Mouse (Mus musculus): ENCODE results near the gene Ube2a. TPM values are rescaled to one million over a fixed set of nuclear protein-coding genes. Genes with fewer than 3 reads are reported as not detected.

The Ube2a gene
- polyA plus RNA-seq, 1 experiment, result 19.8 TPM

- Histone ChIP-seq H3K4me3 (ENCODE audit: extremely low read depth, insufficient read depth, insufficient read length) (no peak overlapping the region), H3K36me3 (ENCODE audit: control insufficient read depth, insufficient read depth, low read length) (0 out of 2 replicates have a peak, but pooled peaks cover 1% of the 10 kb centered on the region), H3K27ac (ENCODE audit: insufficient read depth, low read length) (no peak overlapping the region), H3K27me3 (ENCODE audit: control insufficient read depth, insufficient read depth, low read length) (no peaks in the 10 kb centered on the region), H3K4me1 (ENCODE audit: control insufficient read depth, insufficient read depth, insufficient read length) (no peaks in the 10 kb centered on the region)
- no peak for DNase-seq (ENCODE audit: low read depth in 1 of 2, low spot score in 2 of 2)
- TF ChIP-seq POLR2A (IDR thresholded peaks at IDR 0.05; ENCODE audit: low read depth, low read length), result no peak
- TF ChIP-seq CTCF (IDR thresholded peaks at IDR 0.05; ENCODE audit: extremely low read depth, insufficient read depth, insufficient read length, insufficient replicate concordance), result no peak
- WGBS, result 85% methylated on average over 8 of the region's 8 CpGs
These were observed 21.1 kb upstream of the Ube2a start for GRCm38 (mm10) chrX:36852631-36853030.

- WGBS, result 25% methylated on average over 43 of the region's 44 CpGs
- TF ChIP-seq POLR2A (IDR thresholded peaks at IDR 0.05; ENCODE audit: low read depth, low read length), result no peak
- TF ChIP-seq CTCF (IDR thresholded peaks at IDR 0.05; ENCODE audit: extremely low read depth, insufficient read depth, insufficient read length, insufficient replicate concordance), result no peak
- Histone ChIP-seq H3K4me1 (ENCODE audit: control insufficient read depth, insufficient read depth, insufficient read length) (no peaks in the 10 kb centered on the region), H3K27ac (ENCODE audit: insufficient read depth, low read length) (peak overlapping the region; percentile 83), H3K4me3 (ENCODE audit: extremely low read depth, insufficient read depth, insufficient read length) (peak overlapping the region; percentile 66), H3K36me3 (ENCODE audit: control insufficient read depth, insufficient read depth, low read length) (no peaks in the 10 kb centered on the region), H3K27me3 (ENCODE audit: control insufficient read depth, insufficient read depth, low read length) (no peaks in the 10 kb centered on the region)
- peak; percentile 68 to 71 for DNase-seq (ENCODE audit: low read depth in 1 of 2, low spot score in 2 of 2)
These were observed 9.7 kb upstream of the Ube2a start for GRCm38 (mm10) chrX:36863766-36864608.

- no peaks in the 10 kb centered on the region; the same call in 1 of the 2 replicates for H3K4me1 ChIP-seq (ENCODE audit: control insufficient read depth, insufficient read depth, insufficient read length)
- no peak for DNase-seq (ENCODE audit: low read depth in 1 of 2, low spot score in 2 of 2)
- H3K27me3 ChIP-seq (ENCODE audit: control insufficient read depth, insufficient read depth, low read length), result no peaks in the 10 kb centered on the region
- H3K4me3 ChIP-seq (ENCODE audit: extremely low read depth, insufficient read depth, insufficient read length), result peak overlapping the region; percentile 66
- H3K36me3 ChIP-seq (ENCODE audit: control insufficient read depth, insufficient read depth, low read length), result no peaks in the 10 kb centered on the region
- 65% methylated on average over 8 of the region's 8 CpGs for WGBS
- TF ChIP-seq POLR2A (IDR thresholded peaks at IDR 0.05; ENCODE audit: low read depth, low read length), result no peak
- TF ChIP-seq CTCF (IDR thresholded peaks at IDR 0.05; ENCODE audit: extremely low read depth, insufficient read depth, insufficient read length, insufficient replicate concordance), result no peak
- no peak overlapping the region; the same call in 1 of the 2 replicates for H3K27ac ChIP-seq (ENCODE audit: insufficient read depth, low read length)
These were observed 8.9 kb upstream of the Ube2a start for GRCm38 (mm10) chrX:36864609-36865328.

GRCm38 (mm10) chrX:36870372-36870771, 3.3 kb upstream of the Ube2a start:
- Histone ChIP-seq H3K4me1 (ENCODE audit: control insufficient read depth, insufficient read depth, insufficient read length) (no peaks in the 10 kb centered on the region; the same call in none of the 2 replicates), H3K27me3 (ENCODE audit: control insufficient read depth, insufficient read depth, low read length) (no peaks in the 10 kb centered on the region), H3K27ac (ENCODE audit: insufficient read depth, low read length) (no peak overlapping the region), H3K4me3 (ENCODE audit: extremely low read depth, insufficient read depth, insufficient read length) (no peak overlapping the region), H3K36me3 (ENCODE audit: control insufficient read depth, insufficient read depth, low read length) (no peaks in the 10 kb centered on the region)
- no peak for TF ChIP-seq CTCF (IDR thresholded peaks at IDR 0.05; ENCODE audit: extremely low read depth, insufficient read depth, insufficient read length, insufficient replicate concordance)
- 44% methylated on average over 3 of the region's 3 CpGs for whole genome bisulfite sequencing
- DNase-seq (ENCODE audit: low read depth in 1 of 2, low spot score in 2 of 2), result no peak

GRCm38 (mm10) chrX:36874178-36874696, 537 bp downstream of the Ube2a start:
- peak overlapping the region; percentile 81 for H3K27ac ChIP-seq (ENCODE audit: insufficient read depth, low read length)
- H3K36me3 ChIP-seq (ENCODE audit: control insufficient read depth, insufficient read depth, low read length), result no peaks in the 10 kb centered on the region
- 26% methylated on average over 57 of the region's 57 CpGs for WGBS
- H3K4me3 ChIP-seq (ENCODE audit: extremely low read depth, insufficient read depth, insufficient read length), result peak overlapping the region; percentile 78
- TF ChIP-seq POLR2A (IDR thresholded peaks at IDR 0.05; ENCODE audit: low read depth, low read length) (peak; percentile 83), CTCF (IDR thresholded peaks at IDR 0.05; ENCODE audit: extremely low read depth, insufficient read depth, insufficient read length, insufficient replicate concordance) (no peak)
- no peaks in the 10 kb centered on the region; the same call in none of the 2 replicates for H3K4me1 ChIP-seq (ENCODE audit: control insufficient read depth, insufficient read depth, insufficient read length)
- peak; percentile 73 to 85 for DNase-seq (ENCODE audit: low read depth in 1 of 2, low spot score in 2 of 2)
- no peaks in the 10 kb centered on the region for H3K27me3 ChIP-seq (ENCODE audit: control insufficient read depth, insufficient read depth, low read length)

- Histone ChIP-seq H3K27me3 (ENCODE audit: control insufficient read depth, insufficient read depth, low read length) (no peaks in the 10 kb centered on the region), H3K27ac (ENCODE audit: insufficient read depth, low read length) (peak overlapping the region; percentile 81), H3K36me3 (ENCODE audit: control insufficient read depth, insufficient read depth, low read length) (no peaks in the 10 kb centered on the region), H3K4me3 (ENCODE audit: extremely low read depth, insufficient read depth, insufficient read length) (peak overlapping the region; percentile 78), H3K4me1 (ENCODE audit: control insufficient read depth, insufficient read depth, insufficient read length) (no peaks in the 10 kb centered on the region; the same call in none of the 2 replicates)
- peak in 1 of 2 experiments; percentile 21 for DNase-seq (ENCODE audit: low read depth in 1 of 2, low spot score in 2 of 2)
- no peak for TF ChIP-seq POLR2A (IDR thresholded peaks at IDR 0.05; ENCODE audit: low read depth, low read length)
- no peak for TF ChIP-seq CTCF (IDR thresholded peaks at IDR 0.05; ENCODE audit: extremely low read depth, insufficient read depth, insufficient read length, insufficient replicate concordance)
- WGBS, result 19% methylated on average over 36 of the region's 36 CpGs
These were observed 1.0 kb downstream of the Ube2a start for GRCm38 (mm10) chrX:36874704-36875128.
